ENCODE assay signal across 8 mouse cellular contexts in the genomic region with DNA sequence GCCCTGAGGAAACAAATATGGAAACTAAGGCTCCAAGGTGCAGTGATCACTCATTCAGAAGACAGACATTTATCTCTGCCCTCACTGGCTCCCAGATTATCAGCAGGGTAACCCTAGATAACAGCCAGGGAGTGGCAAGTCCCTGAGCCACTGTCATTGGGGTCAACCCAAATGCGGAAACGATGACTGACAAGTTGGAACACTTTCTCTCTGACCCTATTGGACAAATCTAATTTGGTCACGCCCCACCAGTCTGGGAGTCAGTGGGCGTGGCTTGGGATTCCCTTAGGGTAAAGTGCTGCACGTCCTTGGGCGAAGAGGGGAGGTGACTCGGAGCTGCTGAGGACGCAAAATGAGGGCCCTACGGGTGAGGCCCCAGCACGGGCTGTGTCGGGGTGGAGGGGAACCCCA. TPM values are rescaled to one million over a fixed set of nuclear protein-coding genes. Genes with fewer than 3 reads are reported as not detected.
A peak's percentile ranks its signal among the peaks of the same experiment; 100 is the strongest.
DNase-seq lines count a peak whose midpoint lies in the region; ATAC-seq lines count a peak whose summit lies in the region.

A gene (plus strand): TSS at position 266 of the 411 bp plus-strand sequence.

- 0 out of 2 replicates have a peak within 1 kb of the TSS, but pooled peaks have one; percentile 24 for H3K27ac ChIP-seq in embryonic facial prominence, embryonic 10.5 days (replicated peaks)
- peak within 1 kb of the TSS; percentile 81 for H3K27ac ChIP-seq in heart, embryonic 10.5 days
- H3K27ac ChIP-seq in kidney, embryonic 14.5 days (ENCODE audit: low read depth, low read length): no peak within 1 kb of the TSS
- H3K27ac ChIP-seq in liver, embryonic 13.5 days: peak within 1 kb of the TSS; percentile 14
- peak within 1 kb of the TSS; percentile 49; the same call in 1 of the 2 replicates for H3K27ac ChIP-seq in stomach, embryonic 15.5 days

- peak within 1 kb of the TSS; percentile 32; the same call in 1 of the 2 replicates for H3K9ac ChIP-seq in kidney, embryonic 14.5 days (ENCODE audit: low read depth, low read length)
- H3K9ac ChIP-seq in liver, embryonic 13.5 days: peak within 1 kb of the TSS; percentile 49
- no peak within 1 kb of the TSS for H3K9ac ChIP-seq in stomach, embryonic 15.5 days

- peak; percentile 58 for ATAC-seq in kidney, embryonic 14.5 days (ENCODE audit: low FRiP score, low TSS enrichment)
- peak; percentile 89 for ATAC-seq in liver, embryonic 13.5 days (ENCODE audit: low read depth)
- peak; percentile 83 for ATAC-seq in stomach, embryonic 15.5 days (ENCODE audit: insufficient read depth, low FRiP score, low read depth)

- 1% methylated on average over 11 of the region's 11 CpGs for WGBS in embryonic facial prominence, embryonic 10.5 days
- 1% methylated on average over 11 of the region's 11 CpGs for WGBS in heart, embryonic 10.5 days
- 3% methylated on average over 11 of the region's 11 CpGs for WGBS in kidney, embryonic 14.5 days
- under 1% methylated on average over 11 of the region's 11 CpGs for WGBS in liver, embryonic 13.5 days (ENCODE audit: insufficient replicate concordance)
- under 1% methylated on average over 11 of the region's 11 CpGs for WGBS in stomach, embryonic 15.5 days

- DNase-seq in 416B (ENCODE audit: low read depth): peak; percentile 98
- DNase-seq in adrenal gland, adult 8-10 months: peak; percentile 93
- peak; percentile 76 for DNase-seq in embryonic facial prominence, embryonic 10.5 days (ENCODE audit: low spot score)
- DNase-seq in heart, embryonic 10.5 days (ENCODE audit: low spot score): peak; percentile 96
- peak; percentile 88 for DNase-seq in liver, embryonic 13.5 days
- peak; percentile 66 for DNase-seq in naive thymus-derived CD4-positive, alpha-beta T cell, adult 2 months (ENCODE audit: low read depth)

- H3K4me3 ChIP-seq in embryonic facial prominence, embryonic 10.5 days: peak within 1 kb of the TSS; percentile 49
- peak within 1 kb of the TSS; percentile 58 for H3K4me3 ChIP-seq in heart, embryonic 10.5 days
- H3K4me3 ChIP-seq in kidney, embryonic 14.5 days (ENCODE audit: low read length): peak within 1 kb of the TSS; percentile 3; the same call in 1 of the 2 replicates
- peak within 1 kb of the TSS; percentile 38 for H3K4me3 ChIP-seq in liver, embryonic 13.5 days (replicated peaks)
- peak within 1 kb of the TSS; percentile 29 for H3K4me3 ChIP-seq in stomach, embryonic 15.5 days (replicated peaks)

- no peaks in the 10 kb centered on the region for H3K27me3 ChIP-seq in embryonic facial prominence, embryonic 10.5 days (replicated peaks; ENCODE audit: low read depth, poor library complexity, severe bottlenecking)
- H3K27me3 ChIP-seq in heart, embryonic 10.5 days (ENCODE audit: insufficient read depth, poor library complexity, severe bottlenecking): no peaks in the 10 kb centered on the region
- H3K27me3 ChIP-seq in kidney, embryonic 14.5 days (ENCODE audit: control insufficient read depth, insufficient read depth, low read length): no peaks in the 10 kb centered on the region
- no peaks in the 10 kb centered on the region for H3K27me3 ChIP-seq in liver, embryonic 13.5 days
- H3K27me3 ChIP-seq in stomach, embryonic 15.5 days (replicated peaks): no peaks in the 10 kb centered on the region

- H3K4me2 ChIP-seq in kidney, embryonic 14.5 days (replicated peaks; ENCODE audit: low read depth, low read length): peak within 1 kb of the TSS; percentile 30
- peak within 1 kb of the TSS; percentile 66 for H3K4me2 ChIP-seq in liver, embryonic 13.5 days
- peak within 1 kb of the TSS; percentile 56 for H3K4me2 ChIP-seq in stomach, embryonic 15.5 days

- H3K36me3 ChIP-seq in embryonic facial prominence, embryonic 10.5 days (replicated peaks): peaks cover 49% of the 10 kb centered on the region
- peaks cover 41% of the 10 kb centered on the region for H3K36me3 ChIP-seq in heart, embryonic 10.5 days
- peaks cover 35% of the 10 kb centered on the region for H3K36me3 ChIP-seq in kidney, embryonic 14.5 days (ENCODE audit: control insufficient read depth, insufficient read depth, low read length)
- H3K36me3 ChIP-seq in liver, embryonic 13.5 days: peaks cover 31% of the 10 kb centered on the region
- peaks cover 25% of the 10 kb centered on the region for H3K36me3 ChIP-seq in stomach, embryonic 15.5 days

- peaks cover 12% of the 10 kb centered on the region for H3K4me1 ChIP-seq in embryonic facial prominence, embryonic 10.5 days
- peaks cover 23% of the 10 kb centered on the region; the same call in 1 of the 2 replicates for H3K4me1 ChIP-seq in heart, embryonic 10.5 days
- H3K4me1 ChIP-seq in kidney, embryonic 14.5 days (ENCODE audit: control insufficient read depth, insufficient read depth, low read length): no peaks in the 10 kb centered on the region; the same call in 1 of the 2 replicates
- H3K4me1 ChIP-seq in liver, embryonic 13.5 days (replicated peaks): peaks cover 20% of the 10 kb centered on the region
- peaks cover 10% of the 10 kb centered on the region for H3K4me1 ChIP-seq in stomach, embryonic 15.5 days

- H3K9me3 ChIP-seq in embryonic facial prominence, embryonic 10.5 days: no peaks in the 10 kb centered on the region
- H3K9me3 ChIP-seq in heart, embryonic 10.5 days: no peaks in the 10 kb centered on the region
- no peaks in the 10 kb centered on the region for H3K9me3 ChIP-seq in kidney, embryonic 14.5 days (ENCODE audit: control insufficient read depth, low read length)
- H3K9me3 ChIP-seq in liver, embryonic 13.5 days (replicated peaks): no peaks in the 10 kb centered on the region
- H3K9me3 ChIP-seq in stomach, embryonic 15.5 days: no peaks in the 10 kb centered on the region

RNA-seq across cellular contexts. Expression of the gene that starts here (rescaled TPM):
- total RNA-seq in adrenal gland, adult 8-10 months (2022): 100 to 1,000 TPM in 3 of 4 experiments, 10 to 100 TPM in 1; 65.3 to 235 (median 137) TPM
- polyA plus RNA-seq in embryonic facial prominence, embryonic 10.5 days (2016; fragmentation: Nextera tagmentation; extraction: Ambion mirVana): 2.5 and 4.2 TPM in 2 replicates
- polyA plus RNA-seq in heart, embryonic 10.5 days (2016; fragmentation: Nextera tagmentation; extraction: Ambion mirVana): 163 and 277 TPM in 2 replicates
- 4.5 TPM in 2 replicates for polyA plus RNA-seq in kidney, embryonic 14.5 days (2014; fragmentation: Nextera tagmentation; extraction: Ambion mirVana)
- polyA plus RNA-seq in liver, embryonic 13.5 days (2015; fragmentation: Nextera tagmentation; extraction: Ambion mirVana): 4.2 and 4.8 TPM in 2 replicates
- polyA plus RNA-seq in stomach, embryonic 15.5 days (2015; fragmentation: Nextera tagmentation; extraction: Ambion mirVana): 13.8 and 22.0 TPM in 2 replicates

Comparison
In these comparisons a context has a peak if more than half of its experiments do, and no peak if none do; other contexts are left out.
1. H3K4me3 ChIP-seq: peak in every context shown above with its lines; median percentile 58 in heart, embryonic 10.5 days; 49 in embryonic facial prominence, embryonic 10.5 days; 38 in liver, embryonic 13.5 days; 29 in stomach, embryonic 15.5 days; 3 in kidney, embryonic 14.5 days.